Mouse (Mus musculus): ENCODE measurements around the gene Spag16. TPM values are rescaled to one million over a fixed set of nuclear protein-coding genes. Genes with fewer than 3 reads are reported as not detected.

The Spag16 gene
- total RNA-seq, 1 experiment: 0.31 TPM

DNA sequence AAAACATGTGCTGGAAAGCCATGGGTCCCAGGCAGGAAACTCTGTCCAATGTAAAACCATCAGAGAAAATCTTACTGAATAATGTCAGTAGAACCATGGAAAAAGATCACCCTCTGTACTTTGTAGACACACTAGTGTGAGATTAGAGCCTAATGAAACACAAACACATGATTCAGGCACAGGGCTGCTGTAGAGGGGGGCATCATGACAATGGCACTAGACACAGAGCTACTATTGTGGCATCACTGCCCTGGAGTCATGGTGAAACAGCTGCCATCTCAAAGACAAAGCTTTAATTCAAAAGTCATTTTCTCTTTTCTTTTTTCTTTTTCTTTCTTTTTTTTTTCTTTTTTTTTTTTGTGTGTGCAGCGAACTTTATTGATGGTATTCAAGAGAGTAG is 240.6 kb downstream of the Spag16 start:
- H3K36me3 ChIP-seq (ENCODE audit: control insufficient read depth, insufficient read depth, low read length, poor library complexity, severe bottlenecking): no peaks in the 10 kb centered on the region
- H3K27ac ChIP-seq (ENCODE audit: insufficient read depth, low read depth, low read length, poor library complexity, severe bottlenecking): no peak overlapping the region
- no peaks in the 10 kb centered on the region for H3K4me1 ChIP-seq (ENCODE audit: control insufficient read depth in 2 of 2, insufficient read depth in 2 of 2, low read length in 2 of 2, poor library complexity in 1 of 2)
- DNase-seq (ENCODE audit: low read depth, low spot score): no peak
- no peak overlapping the region for H3K4me3 ChIP-seq (ENCODE audit: insufficient read depth in 1 of 2, low read depth in 1 of 2, low read length in 2 of 2, poor library complexity in 1 of 2, severe bottlenecking in 1 of 2)
- H3K9ac ChIP-seq (ENCODE audit: insufficient read depth, low read depth, low read length, poor library complexity, severe bottlenecking): no peak overlapping the region
- in situ Hi-C loops (cut with MboI; ENCODE audit: low sequenced_read_pairs in 2 of 2, unreplicated experiment in 2 of 2): no loop called here
- TF ChIP-seq ZC3H11A (IDR thresholded peaks at IDR 0.05; ENCODE audit: borderline replicate concordance, low read depth, low read length): no peak
- no peak for TF ChIP-seq HCFC1 (IDR thresholded peaks at IDR 0.05; ENCODE audit: borderline replicate concordance, insufficient read depth, low read length)
- TF ChIP-seq CHD2 (IDR thresholded peaks at IDR 0.05; ENCODE audit: low read depth, low read length): no peak
- no peak for TF ChIP-seq MAFK (IDR thresholded peaks at IDR 0.05; ENCODE audit: insufficient read depth, low read depth, low read length)
- TF ChIP-seq ZNF384 (IDR thresholded peaks at IDR 0.05; ENCODE audit: low read depth, low read length): no peak
- no peaks in the 10 kb centered on the region for H3K9me3 ChIP-seq (ENCODE audit: control insufficient read depth, insufficient read depth, low read depth, low read length)

DNA sequence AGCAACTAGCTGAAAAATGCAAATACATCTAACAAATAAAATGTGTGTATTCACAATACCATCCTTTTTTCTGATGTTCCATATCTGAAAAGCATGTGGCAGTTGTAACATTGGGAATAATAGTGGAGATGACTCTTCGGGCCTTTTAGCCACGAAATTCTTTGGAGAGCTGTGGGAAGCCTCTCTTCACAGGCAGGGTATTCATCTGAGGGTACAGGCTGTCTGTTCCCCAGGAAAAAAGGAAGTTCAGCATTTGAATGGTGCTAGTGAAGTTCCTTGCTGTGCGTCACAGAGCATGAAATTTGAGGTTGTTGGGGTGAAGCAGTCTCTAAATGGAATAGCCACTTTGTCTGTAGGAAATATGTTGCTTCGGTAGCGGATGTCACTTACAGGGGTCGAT is 246.7 kb downstream of the Spag16 start:
- no peaks in the 10 kb centered on the region for H3K36me3 ChIP-seq (ENCODE audit: control insufficient read depth, insufficient read depth, low read length, poor library complexity, severe bottlenecking)
- no peak overlapping the region for H3K27ac ChIP-seq (ENCODE audit: insufficient read depth, low read depth, low read length, poor library complexity, severe bottlenecking)
- in situ Hi-C loops (cut with MboI; ENCODE audit: low sequenced_read_pairs in 2 of 2, unreplicated experiment in 2 of 2): no loop called here
- no peak for TF ChIP-seq MAFK (IDR thresholded peaks at IDR 0.05; ENCODE audit: insufficient read depth, low read depth, low read length)
- no peak for TF ChIP-seq CHD2 (IDR thresholded peaks at IDR 0.05; ENCODE audit: low read depth, low read length)
- TF ChIP-seq HCFC1 (IDR thresholded peaks at IDR 0.05; ENCODE audit: borderline replicate concordance, insufficient read depth, low read length): no peak
- TF ChIP-seq ZC3H11A (IDR thresholded peaks at IDR 0.05; ENCODE audit: borderline replicate concordance, low read depth, low read length): no peak
- no peak for TF ChIP-seq ZNF384 (IDR thresholded peaks at IDR 0.05; ENCODE audit: low read depth, low read length)
- H3K4me3 ChIP-seq (ENCODE audit: insufficient read depth in 1 of 2, low read depth in 1 of 2, low read length in 2 of 2, poor library complexity in 1 of 2, severe bottlenecking in 1 of 2): no peak overlapping the region
- no peak overlapping the region for H3K9ac ChIP-seq (ENCODE audit: insufficient read depth, low read depth, low read length, poor library complexity, severe bottlenecking)
- H3K9me3 ChIP-seq (ENCODE audit: control insufficient read depth, insufficient read depth, low read depth, low read length): no peaks in the 10 kb centered on the region
- no peaks in the 10 kb centered on the region for H3K4me1 ChIP-seq (ENCODE audit: control insufficient read depth in 2 of 2, insufficient read depth in 2 of 2, low read length in 2 of 2, poor library complexity in 1 of 2)
- DNase-seq (ENCODE audit: low read depth, low spot score): no peak

DNA sequence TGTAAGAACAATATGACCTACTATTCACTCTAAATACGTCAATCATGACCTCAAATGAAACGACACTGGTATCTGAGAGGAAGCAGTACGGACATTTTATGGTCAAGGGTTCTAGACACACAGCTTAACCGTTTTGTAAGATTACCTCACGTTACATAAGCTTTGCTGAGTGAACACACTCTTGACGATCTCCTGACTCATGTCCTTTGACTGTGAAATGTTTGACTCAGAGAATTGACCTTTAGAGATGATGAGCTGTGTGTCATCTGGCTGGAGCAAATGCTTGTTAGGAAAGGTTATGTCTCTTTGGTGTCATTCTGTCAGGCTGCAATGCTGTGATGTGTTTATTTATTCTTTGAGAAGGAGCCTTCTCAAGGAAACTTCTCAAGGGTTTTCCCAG is 252.0 kb downstream of the Spag16 start:
- in situ Hi-C loops (cut with MboI; ENCODE audit: low sequenced_read_pairs in 2 of 2, unreplicated experiment in 2 of 2): no loop called here
- no peak for TF ChIP-seq CHD2 (IDR thresholded peaks at IDR 0.05; ENCODE audit: low read depth, low read length)
- TF ChIP-seq ZNF384 (IDR thresholded peaks at IDR 0.05; ENCODE audit: low read depth, low read length): no peak
- TF ChIP-seq ZC3H11A (IDR thresholded peaks at IDR 0.05; ENCODE audit: borderline replicate concordance, low read depth, low read length): no peak
- no peak for TF ChIP-seq MAFK (IDR thresholded peaks at IDR 0.05; ENCODE audit: insufficient read depth, low read depth, low read length)
- no peak for TF ChIP-seq HCFC1 (IDR thresholded peaks at IDR 0.05; ENCODE audit: borderline replicate concordance, insufficient read depth, low read length)
- Histone ChIP-seq H3K9me3 (ENCODE audit: control insufficient read depth, insufficient read depth, low read depth, low read length) (no peaks in the 10 kb centered on the region), H3K36me3 (ENCODE audit: control insufficient read depth, insufficient read depth, low read length, poor library complexity, severe bottlenecking) (no peaks in the 10 kb centered on the region), H3K4me1 (ENCODE audit: control insufficient read depth in 2 of 2, insufficient read depth in 2 of 2, low read length in 2 of 2, poor library complexity in 1 of 2) (no peaks in the 10 kb centered on the region), H3K9ac (ENCODE audit: insufficient read depth, low read depth, low read length, poor library complexity, severe bottlenecking) (no peak overlapping the region), H3K27ac (ENCODE audit: insufficient read depth, low read depth, low read length, poor library complexity, severe bottlenecking) (no peak overlapping the region), H3K4me3 (ENCODE audit: insufficient read depth in 1 of 2, low read depth in 1 of 2, low read length in 2 of 2, poor library complexity in 1 of 2, severe bottlenecking in 1 of 2) (no peak overlapping the region)
- DNase-seq (ENCODE audit: low read depth, low spot score): no peak

DNA sequence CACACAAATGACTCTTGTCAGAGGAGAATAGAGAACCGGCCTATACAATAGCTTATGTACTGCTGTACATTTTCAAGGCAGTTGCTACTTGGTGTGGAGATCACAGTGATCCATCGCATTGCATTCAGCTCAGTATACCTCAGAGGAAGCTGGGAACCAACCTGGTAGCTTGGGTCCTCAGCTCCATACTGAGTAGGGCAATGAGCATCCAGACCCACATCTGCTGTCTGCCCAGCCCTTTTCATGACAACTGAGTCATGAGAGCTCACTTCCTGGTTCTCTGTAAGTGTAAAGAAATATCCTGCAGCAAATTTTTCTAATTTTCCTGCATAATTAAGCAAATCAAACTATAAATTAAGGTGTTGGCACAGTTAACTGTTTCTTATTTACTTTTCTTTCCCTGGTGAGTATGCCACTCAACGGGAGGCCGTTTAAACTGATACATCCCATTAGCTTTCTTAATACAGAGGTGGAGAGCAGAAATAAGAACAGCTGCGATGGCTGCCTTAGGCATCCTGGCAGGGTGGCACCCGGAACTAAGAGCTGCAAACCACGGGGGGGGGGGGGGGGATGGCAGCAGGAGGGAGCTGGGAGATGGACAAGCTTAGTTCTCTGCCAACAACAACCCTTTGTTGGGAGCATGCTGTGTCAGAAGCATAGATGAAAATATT is 255.6 kb downstream of the Spag16 start:
- DNase-seq (ENCODE audit: low read depth, low spot score): no peak
- Histone ChIP-seq H3K4me1 (ENCODE audit: control insufficient read depth in 2 of 2, insufficient read depth in 2 of 2, low read length in 2 of 2, poor library complexity in 1 of 2) (no peaks in the 10 kb centered on the region), H3K9ac (ENCODE audit: insufficient read depth, low read depth, low read length, poor library complexity, severe bottlenecking) (no peak overlapping the region), H3K4me3 (ENCODE audit: insufficient read depth in 1 of 2, low read depth in 1 of 2, low read length in 2 of 2, poor library complexity in 1 of 2, severe bottlenecking in 1 of 2) (no peak overlapping the region), H3K36me3 (ENCODE audit: control insufficient read depth, insufficient read depth, low read length, poor library complexity, severe bottlenecking) (no peaks in the 10 kb centered on the region), H3K9me3 (ENCODE audit: control insufficient read depth, insufficient read depth, low read depth, low read length) (no peaks in the 10 kb centered on the region), H3K27ac (ENCODE audit: insufficient read depth, low read depth, low read length, poor library complexity, severe bottlenecking) (no peak overlapping the region)
- in situ Hi-C loops (cut with MboI; ENCODE audit: low sequenced_read_pairs in 2 of 2, unreplicated experiment in 2 of 2): no loop called here
- TF ChIP-seq ZC3H11A (IDR thresholded peaks at IDR 0.05; ENCODE audit: borderline replicate concordance, low read depth, low read length) (no peak), HCFC1 (IDR thresholded peaks at IDR 0.05; ENCODE audit: borderline replicate concordance, insufficient read depth, low read length) (no peak), CHD2 (IDR thresholded peaks at IDR 0.05; ENCODE audit: low read depth, low read length) (no peak), ZNF384 (IDR thresholded peaks at IDR 0.05; ENCODE audit: low read depth, low read length) (no peak), MAFK (IDR thresholded peaks at IDR 0.05; ENCODE audit: insufficient read depth, low read depth, low read length) (no peak)

All from ES-E14 (cell line).